Mouse (Mus musculus) retina, adult 2 months (tissue): Measurements from ENCODE around the gene Ermp1.

Source experiments
- DNase-seq: peaks from one replicate; pipeline ENCODE4 v3.0.0-alpha.2; 2012; ENCODE audit warnings: low read depth, low spot score

Ermp1 gene

GRCm38 (mm10) chr19:29661974-29662580 is 13.9 kb upstream of the Ermp1 start:
- no peak for DNase-seq

DNA sequence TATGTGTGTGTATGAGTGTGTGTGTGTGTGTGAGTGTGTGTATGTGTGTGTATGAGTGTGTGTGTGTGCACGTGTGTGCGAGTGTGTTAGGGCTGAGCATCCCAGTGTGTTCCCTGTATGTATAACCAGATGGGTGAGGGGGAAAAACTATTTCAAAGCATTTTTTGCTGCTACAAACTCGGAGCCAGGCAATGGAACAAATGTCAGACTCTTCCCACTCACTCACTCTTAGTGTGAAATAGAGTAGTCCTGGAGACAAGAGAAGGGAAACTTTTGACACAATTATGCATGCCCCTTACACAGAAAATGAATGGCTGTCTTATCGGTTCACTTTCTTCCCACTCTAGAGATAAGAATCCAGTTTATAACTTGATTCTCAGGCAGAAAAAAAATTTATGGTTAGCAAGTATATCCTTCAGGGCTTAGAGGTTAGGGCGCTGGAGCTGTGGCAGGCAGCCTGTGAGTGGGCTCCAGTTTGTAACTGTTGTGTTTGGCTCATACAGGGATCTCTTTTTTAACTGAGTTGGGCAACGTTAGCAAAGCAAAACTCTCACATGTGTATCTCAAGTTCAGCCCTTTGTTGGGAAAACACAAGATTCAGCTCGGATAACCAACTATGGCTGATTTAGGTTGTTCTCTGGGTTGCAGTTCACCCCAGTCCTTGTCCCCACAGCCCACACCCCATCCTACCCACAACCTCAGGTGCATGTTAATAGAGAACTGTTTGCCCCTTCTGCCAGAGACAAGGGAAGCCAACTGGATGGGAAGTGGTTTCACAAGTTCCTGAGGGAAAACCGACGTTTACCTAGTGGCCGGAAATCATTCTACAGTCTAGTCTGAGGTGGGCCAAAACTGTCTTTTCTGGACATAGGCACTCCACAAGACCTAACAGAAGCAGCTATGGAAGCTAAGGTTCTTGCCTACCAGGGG is 12.9 kb upstream of the Ermp1 start:
- DNase-seq = no peak

GRCm38 (mm10) chr19:29659705-29660104 is 11.5 kb upstream of the Ermp1 start:
- DNase-seq = no peak

DNA sequence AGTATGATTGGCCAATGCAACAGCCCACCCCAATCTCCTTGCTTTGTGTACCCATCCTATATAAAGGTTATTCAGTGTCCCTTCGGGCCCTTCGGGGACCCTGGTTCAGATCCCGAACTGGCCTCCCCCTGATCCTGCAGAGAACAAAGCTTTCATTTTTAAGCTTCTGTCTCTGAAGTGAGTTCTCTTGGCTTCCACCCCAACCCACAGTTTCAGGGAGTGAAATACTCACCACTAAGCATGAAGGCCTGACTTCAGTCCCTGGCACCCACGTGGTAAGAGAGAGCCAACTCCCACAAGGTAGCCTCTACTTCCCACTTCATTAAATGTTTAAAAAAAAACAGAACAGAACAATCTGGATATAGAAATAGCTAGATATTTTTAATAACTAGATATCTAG is 10.6 kb upstream of the Ermp1 start:
- DNase-seq = no peak

- DNase-seq = no peak
Measured at GRCm38 (mm10) chr19:29657558-29657957, 9.3 kb upstream of the Ermp1 start.

- DNase-seq = no peak
Measured at GRCm38 (mm10) chr19:29657033-29657432, 8.8 kb upstream of the Ermp1 start.

- DNase-seq = no peak
Measured at GRCm38 (mm10) chr19:29656620-29657019, 8.4 kb upstream of the Ermp1 start.

- no peak for DNase-seq
Measured at GRCm38 (mm10) chr19:29656029-29656428, 7.8 kb upstream of the Ermp1 start.

GRCm38 (mm10) chr19:29655148-29655547 is 6.9 kb upstream of the Ermp1 start:
- DNase-seq = no peak

- no peak for DNase-seq
Measured at GRCm38 (mm10) chr19:29653768-29654265, 5.6 kb upstream of the Ermp1 start.

GRCm38 (mm10) chr19:29649683-29650082 is 1.5 kb upstream of the Ermp1 start:
- DNase-seq = no peak

- no peak for DNase-seq
Measured at GRCm38 (mm10) chr19:29648550-29648914, 317 bp upstream of the Ermp1 start.

DNA sequence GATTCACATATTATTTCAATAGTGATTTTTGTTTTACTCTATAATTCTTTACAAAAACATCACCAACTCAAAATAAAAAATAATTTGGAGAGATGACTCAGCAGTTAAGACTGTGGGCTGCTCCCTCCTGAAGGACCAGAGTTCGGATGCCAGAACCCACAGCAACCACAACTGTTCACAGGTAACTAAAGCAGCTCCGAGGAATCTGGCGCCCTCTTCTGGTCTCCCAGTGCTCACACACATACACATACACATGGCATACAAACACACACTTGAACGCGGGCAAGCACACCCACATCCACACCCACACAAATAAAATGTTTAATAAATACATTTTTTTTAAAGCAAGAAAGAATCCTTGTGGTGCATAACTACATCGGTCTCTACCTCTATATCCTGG is 3.5 kb downstream of the Ermp1 start:
- DNase-seq = no peak

- no peak for DNase-seq
Measured at GRCm38 (mm10) chr19:29643194-29643922, 4.9 kb downstream of the Ermp1 start.

DNA sequence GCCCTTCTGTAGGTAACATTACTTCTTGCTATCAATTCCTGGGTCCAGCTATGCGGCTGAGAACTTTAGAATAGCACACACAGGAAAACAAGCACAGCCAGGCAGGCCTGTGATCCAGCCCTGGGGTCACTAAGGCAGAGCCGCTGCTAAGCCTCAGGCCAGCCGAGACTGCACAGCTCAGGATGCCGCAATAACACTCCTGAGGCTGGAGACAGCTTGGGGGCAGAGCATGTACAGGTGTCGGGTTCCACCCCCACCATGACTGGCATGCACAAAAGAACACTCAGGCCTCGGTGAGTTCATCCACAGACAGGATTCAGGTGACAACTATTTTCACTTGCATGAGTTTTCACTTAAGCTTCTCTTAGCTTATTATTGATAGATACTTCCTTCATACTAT is 6.0 kb downstream of the Ermp1 start:
- no peak for DNase-seq

- no peak for DNase-seq
Measured at GRCm38 (mm10) chr19:29641510-29641909, 6.7 kb downstream of the Ermp1 start.

- no peak for DNase-seq
Measured at GRCm38 (mm10) chr19:29641055-29641454, 7.2 kb downstream of the Ermp1 start.

DNA sequence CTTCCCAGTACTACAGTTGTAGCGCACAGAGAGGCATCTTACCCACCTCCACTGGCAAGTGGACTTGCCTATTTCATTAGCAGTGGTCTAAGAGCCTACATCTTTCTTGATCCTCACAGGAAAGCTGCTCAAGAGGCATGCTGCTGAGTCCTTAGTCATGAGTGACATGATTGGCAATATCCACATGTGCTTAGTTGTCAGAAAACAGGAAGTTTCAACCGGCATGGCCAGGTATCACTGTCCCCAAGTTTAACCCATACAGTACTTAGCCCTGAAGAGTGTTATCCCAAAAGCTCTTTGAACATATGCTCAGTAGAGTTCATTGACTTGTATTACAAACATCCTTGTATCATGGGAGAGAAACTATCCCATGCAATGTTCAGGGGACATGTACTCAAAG is 36.1 kb downstream of the Ermp1 start:
- DNase-seq = no peak

DNA sequence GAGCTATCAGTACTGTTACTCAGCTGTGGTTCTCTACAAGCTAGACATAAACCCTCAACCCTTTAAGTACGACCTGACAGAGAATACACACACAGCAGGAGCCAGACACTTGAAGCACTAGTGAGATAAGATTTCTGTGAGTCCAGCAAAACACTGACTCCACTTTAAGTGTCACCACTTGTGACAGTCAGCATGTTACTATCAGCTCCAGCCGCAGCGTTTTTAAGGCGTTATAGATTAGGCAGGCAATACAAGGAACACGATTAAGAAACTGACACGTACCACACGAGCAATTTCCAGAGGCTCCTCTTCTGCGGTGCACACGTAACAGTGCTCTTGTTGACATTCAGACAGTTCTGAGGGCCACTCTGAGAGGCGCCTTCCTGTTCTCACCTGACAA is 37.3 kb downstream of the Ermp1 start:
- DNase-seq = no peak

DNA sequence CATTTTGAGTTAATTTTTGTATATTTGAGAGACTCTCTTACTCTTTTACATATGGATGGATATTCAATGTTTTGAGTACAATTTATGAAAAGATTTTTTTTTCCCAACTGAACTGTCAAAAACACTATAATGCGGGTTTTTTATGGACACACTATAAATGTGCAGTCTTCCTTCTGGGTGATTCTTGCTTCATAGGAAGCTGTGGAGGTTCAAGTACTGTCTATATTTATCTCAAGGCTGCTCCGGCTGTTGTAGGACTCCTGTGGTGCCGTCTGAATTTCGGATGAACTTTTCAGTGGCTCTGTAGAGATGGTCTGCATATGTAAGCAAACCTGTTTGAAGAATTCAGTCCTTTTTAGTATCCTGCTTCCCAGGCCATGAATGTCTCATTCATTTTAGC is 40.0 kb downstream of the Ermp1 start:
- DNase-seq = no peak

DNA sequence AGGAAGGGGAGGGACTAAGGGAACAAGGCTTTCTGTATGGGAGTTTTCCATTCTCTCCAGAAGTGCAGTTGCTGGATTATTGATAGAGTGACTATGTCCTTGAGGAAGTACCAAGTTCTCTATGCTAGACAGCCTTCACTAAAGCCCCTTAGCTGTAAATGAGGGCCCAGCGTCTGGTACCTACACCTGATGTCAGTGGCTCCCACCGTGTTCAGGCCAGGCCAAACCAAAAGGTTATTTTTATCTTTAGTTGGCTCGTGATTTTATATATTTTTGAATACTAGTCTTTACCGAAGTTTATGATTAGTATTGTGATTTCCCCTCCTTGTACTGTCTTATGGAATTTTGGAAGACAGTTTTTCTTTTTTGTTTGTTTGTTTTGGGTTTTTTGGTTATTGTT is 40.7 kb downstream of the Ermp1 start:
- no peak for DNase-seq

DNA sequence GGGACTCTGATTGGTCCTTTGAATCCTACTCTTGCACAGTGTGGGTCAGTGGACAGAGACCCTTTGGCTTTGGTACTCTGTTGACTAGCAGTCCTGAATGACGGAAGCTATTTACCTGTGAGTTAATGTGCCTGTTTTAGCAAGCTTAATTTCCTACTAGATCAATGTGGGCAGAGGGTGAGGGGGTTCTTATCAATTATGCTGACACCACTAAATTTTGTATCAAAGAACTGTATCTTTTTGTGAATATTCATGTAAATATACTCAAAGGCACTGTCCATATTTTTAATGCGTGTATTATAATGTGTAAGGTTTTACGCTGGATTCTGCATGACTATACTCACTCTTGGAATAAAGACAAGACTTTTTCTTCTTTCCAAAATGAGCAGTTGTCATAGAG is 43.6 kb downstream of the Ermp1 start:
- DNase-seq = no peak
